Mouse (Mus musculus): ENCODE data around the gene Rap1gap. TPM values are rescaled to one million over a fixed set of nuclear protein-coding genes. Genes with fewer than 3 reads are reported as not detected.

The Rap1gap gene
- 1 to 10 TPM; 2.6 to 4.4 TPM for polyA plus RNA-seq (2012; fragmentation: generic; extraction: Trizol)

GRCm38 (mm10) chr4:137664433-137664979, at the start of gene Rap1gap:
TSS of gene Rap1gap (plus strand) at chr4:137664726.

Other genes starting within 250 kb of the Rap1gap start
- gene Cela3b, start 234.2 kb upstream of the Rap1gap start, polyA plus RNA-seq (2012; fragmentation: generic; extraction: Trizol), result under 1 TPM in 1 of 2 experiments, not detected in 1; 0.13 TPM
- gene 1700013G24Rik, start 211.4 kb upstream of the Rap1gap start, polyA plus RNA-seq (2012; fragmentation: generic; extraction: Trizol), result under 1 TPM in 1 of 2 experiments, not detected in 1; 0.02 TPM
- gene Hspg2, start 196.0 kb upstream of the Rap1gap start, polyA plus RNA-seq (2012; fragmentation: generic; extraction: Trizol), result 100 to 1,000 TPM in 1 of 2 experiments, 10 to 100 TPM in 1; 46.3 to 247 TPM
- not detected for gene Ldlrad2, start 90.2 kb upstream of the Rap1gap start, polyA plus RNA-seq (2012; fragmentation: generic; extraction: Trizol)
- gene Usp48, start 71.0 kb upstream of the Rap1gap start, polyA plus RNA-seq (2012; fragmentation: generic; extraction: Trizol), result 10 to 100 TPM in 1 of 2 experiments, 1 to 10 TPM in 1; 3.4 to 19.1 TPM
- gene Alpl, start 131.7 kb downstream of the Rap1gap start, polyA plus RNA-seq (2012; fragmentation: generic; extraction: Trizol), result under 1 TPM in 1 of 2 experiments, not detected in 1; 0.11 TPM
- gene Ece1, start 197.5 kb downstream of the Rap1gap start, polyA plus RNA-seq (2012; fragmentation: generic; extraction: Trizol), result 10 to 100 TPM in 1 of 2 experiments, 1 to 10 TPM in 1; 3.3 to 36.8 TPM

Measured in C3H10T1/2 (cell line).